Mouse (Mus musculus) intestine, embryonic 14.5 days (tissue): ENCODE results near the gene Rbm45. TPM values are rescaled to one million over a fixed set of nuclear protein-coding genes. Genes with fewer than 3 reads are reported as not detected.

Experiments
- ATAC-seq: fragments of 200-750 bp; cut with Nextera tagmentation; replicated peaks from 2 replicates; pipeline ENCODE4 v1.8.0; 2017; ENCODE audit warnings: low read depth, moderate number of reproducible peaks, moderate TSS enrichment, moderate library complexity; ENCODE audit not compliant: low FRiP score, low TSS enrichment
- DNase-seq: peaks from one replicate; pipeline ENCODE4 v3.0.0-alpha.2; 2018; ENCODE audit warnings: low spot score
- H3K27ac ChIP-seq: fragments of 300-500 bp; sonication (generic); 2 replicates; pipeline ENCODE4 v1.5.1; 2014; ENCODE audit warnings: low read depth, mild to moderate bottlenecking, control low read depth
- H3K27me3 ChIP-seq: fragments of 300-500 bp; sonication (generic); replicated peaks from 2 replicates; pipeline ENCODE4 v1.6.1; 2014; ENCODE audit warnings: low read length, control low read depth; ENCODE audit not compliant: control insufficient read depth, insufficient read depth
- H3K36me3 ChIP-seq: fragments of 300-500 bp; sonication (generic); 2 replicates; pipeline ENCODE4 v1.6.1; 2014; ENCODE audit warnings: low read length, control low read depth; ENCODE audit not compliant: control insufficient read depth, insufficient read depth
- H3K4me1 ChIP-seq: fragments of 300-500 bp; sonication (generic); replicated peaks from 2 replicates; pipeline ENCODE4 v1.6.1; 2014; ENCODE audit warnings: low read length, control low read depth, mixed read lengths; ENCODE audit not compliant: control insufficient read depth, insufficient read depth
- H3K4me2 ChIP-seq: fragments of 300-500 bp; sonication (generic); 2 replicates; pipeline ENCODE4 v1.6.1; 2014; ENCODE audit warnings: low read length
- H3K4me3 ChIP-seq: fragments of 300-500 bp; sonication (generic); 2 replicates; pipeline ENCODE4 v1.5.1; 2014; ENCODE audit warnings: low read depth, low read length, control low read depth, mixed read lengths
- H3K9ac ChIP-seq: fragments of 300-500 bp; sonication (generic); 2 replicates; pipeline ENCODE4 v1.6.1; 2014; ENCODE audit warnings: mild to moderate bottlenecking, low read length
- H3K9me3 ChIP-seq: fragments of 300-500 bp; sonication (generic); 2 replicates; pipeline ENCODE4 v1.6.1; 2016; ENCODE audit warnings: low read length, control low read depth; ENCODE audit not compliant: control insufficient read depth
- WGBS: fragments of 180-500 bp; shearing (Covaris S2); extraction: QIAGEN DNeasy Blood & Tissue Kit; methylation state at CpG from one replicate; pipeline ENCODE4 v1.1.7; 2014; 5-methylcytosine and 5-hydroxymethylcytosine counted together
- polyA plus RNA-seq: library from polyadenylated mRNA; unstranded; fragments of >200 nt; fragmentation: Nextera tagmentation; extraction: Ambion mirVana; gene quantifications from 2 replicates; pipeline ENCODE4 v1.2.1, GENCODE M21; 2014

The Rbm45 gene
- polyA plus RNA-seq, 1 experiment from 2014 or later, result 17.1 TPM

DNA sequence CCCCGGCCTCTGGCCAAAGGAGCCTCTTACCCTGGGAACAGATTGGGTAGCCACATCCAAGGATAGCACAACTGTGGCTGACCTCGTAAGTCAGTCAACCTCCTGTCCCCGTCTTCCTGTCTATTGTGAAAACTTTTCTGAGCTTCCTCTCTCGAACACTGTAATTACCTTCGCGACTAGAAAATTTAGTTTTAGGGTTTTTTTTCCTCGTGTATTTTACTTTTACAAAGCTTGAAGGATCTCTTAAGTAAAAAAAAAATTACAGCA is 805 bp downstream of the Rbm45 start:
- Histone ChIP-seq H3K4me2 (peak overlapping the region; percentile 80), H3K9ac (peak overlapping the region; percentile 79), H3K36me3 (peaks cover 35% of the 10 kb centered on the region), H3K4me1 (peaks cover 4% of the 10 kb centered on the region; the same call in 1 of the 2 replicates), H3K27ac (no peak overlapping the region), H3K9me3 (no peaks in the 10 kb centered on the region), H3K27me3 (no peaks in the 10 kb centered on the region), H3K4me3 (peak overlapping the region; percentile 96)
- ATAC-seq (no peak), DNase-seq (no peak)
- 4% methylated on average over 7 of the region's 7 CpGs for WGBS

DNA sequence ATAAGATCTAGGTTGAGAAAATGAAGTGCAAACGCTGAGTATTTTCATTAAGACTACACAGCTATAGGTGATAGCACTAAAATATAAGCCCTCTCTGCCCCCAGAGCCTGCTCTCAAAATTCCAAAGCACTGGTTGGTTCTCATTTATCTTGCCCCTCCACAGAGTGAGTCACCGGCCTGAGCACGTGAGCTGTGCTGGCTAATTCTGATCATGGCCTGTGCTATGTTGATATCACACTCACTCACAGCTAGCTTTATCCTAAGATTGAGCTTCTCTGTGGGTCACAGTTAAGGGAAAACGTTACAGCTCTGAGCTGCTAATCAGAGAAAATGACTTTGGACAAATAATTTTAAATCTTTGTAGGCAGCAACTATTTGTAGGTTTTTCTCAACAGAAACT is 2.5 kb downstream of the Rbm45 start:
- peaks cover 4% of the 10 kb centered on the region; the same call in 1 of the 2 replicates for H3K4me1 ChIP-seq
- WGBS, result 82% methylated on average over 4 of the region's 4 CpGs

DNA sequence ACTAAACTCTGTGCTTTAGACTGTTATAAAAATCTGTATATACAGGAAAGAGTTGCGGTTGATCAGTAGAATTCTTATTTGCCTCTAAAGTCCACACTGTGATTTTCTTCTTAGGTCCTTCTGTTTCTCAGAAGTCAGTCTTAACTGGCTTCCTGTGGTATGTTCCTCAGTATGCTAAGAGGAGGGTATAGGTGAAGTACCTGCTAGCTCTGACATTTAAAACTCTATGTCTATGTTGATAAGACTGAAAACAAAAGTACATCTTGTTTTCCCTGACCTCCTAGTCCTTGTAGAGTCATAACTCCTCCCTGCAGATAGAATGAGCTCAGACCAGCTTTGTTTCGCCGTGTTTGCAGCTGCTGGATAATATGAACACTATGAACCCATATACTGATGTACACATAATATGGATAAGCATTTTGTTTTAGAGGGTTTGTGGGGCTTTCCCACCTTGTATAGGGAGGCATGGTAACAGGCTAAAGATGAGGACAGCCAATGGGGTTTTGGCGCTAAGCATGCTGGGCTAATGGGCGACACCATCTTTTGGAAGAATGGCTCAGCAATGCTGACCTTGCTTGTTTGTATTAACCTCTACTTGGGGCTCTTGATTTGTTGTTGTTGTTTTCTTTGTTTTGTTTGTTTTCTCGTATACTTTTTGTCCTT is 4.9 kb downstream of the Rbm45 start:
- no peak overlapping the region for H3K4me3 ChIP-seq
- H3K27ac ChIP-seq, result no peak overlapping the region
- no peak overlapping the region for H3K4me2 ChIP-seq
- peaks cover 4% of the 10 kb centered on the region; the same call in 1 of the 2 replicates for H3K4me1 ChIP-seq
- WGBS, result 93% methylated on average over 6 of the region's 6 CpGs
- no peaks in the 10 kb centered on the region for H3K27me3 ChIP-seq
- H3K9me3 ChIP-seq, result no peaks in the 10 kb centered on the region
- DNase-seq (no peak), ATAC-seq (no peak)
- peaks cover 68% of the 10 kb centered on the region for H3K36me3 ChIP-seq
- no peak overlapping the region for H3K9ac ChIP-seq

More for the DNA sequence above, 2.5 kb downstream of the Rbm45 start:
- Histone ChIP-seq H3K27ac (no peak overlapping the region), H3K4me2 (no peak overlapping the region), H3K36me3 (peaks cover 44% of the 10 kb centered on the region), H3K9ac (no peak overlapping the region), H3K4me3 (no peak overlapping the region), H3K9me3 (no peaks in the 10 kb centered on the region), H3K27me3 (no peaks in the 10 kb centered on the region)
- DNase-seq (no peak), ATAC-seq (no peak)

DNA sequence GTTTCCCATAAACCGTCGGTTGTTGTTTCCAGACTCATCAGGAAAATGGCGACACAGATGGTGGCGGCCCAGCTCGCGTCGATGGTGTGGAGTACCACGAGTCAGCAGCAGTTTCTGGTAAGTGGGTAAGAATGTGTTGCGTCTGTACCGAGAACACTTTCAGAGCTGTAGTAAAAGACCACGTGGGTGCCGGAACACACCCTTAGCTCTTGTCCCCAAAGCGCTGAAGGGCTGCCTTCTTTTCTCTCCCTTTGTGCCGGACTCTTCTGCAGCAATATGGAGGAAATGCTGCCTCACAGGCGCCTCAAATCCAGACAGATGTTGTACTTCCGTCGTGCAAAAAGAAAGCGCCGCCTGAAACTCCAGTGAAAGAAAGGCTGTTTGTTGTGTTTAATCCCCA is 8.9 kb downstream of the Rbm45 start:
- Histone ChIP-seq H3K36me3 (peaks cover 82% of the 10 kb centered on the region), H3K4me3 (no peak overlapping the region), H3K4me1 (no peaks in the 10 kb centered on the region), H3K9ac (no peak overlapping the region), H3K27me3 (no peaks in the 10 kb centered on the region), H3K27ac (no peak overlapping the region), H3K9me3 (no peaks in the 10 kb centered on the region), H3K4me2 (no peak overlapping the region)
- ATAC-seq (no peak), DNase-seq (no peak)
- 95% methylated on average over 19 of the region's 19 CpGs for WGBS

DNA sequence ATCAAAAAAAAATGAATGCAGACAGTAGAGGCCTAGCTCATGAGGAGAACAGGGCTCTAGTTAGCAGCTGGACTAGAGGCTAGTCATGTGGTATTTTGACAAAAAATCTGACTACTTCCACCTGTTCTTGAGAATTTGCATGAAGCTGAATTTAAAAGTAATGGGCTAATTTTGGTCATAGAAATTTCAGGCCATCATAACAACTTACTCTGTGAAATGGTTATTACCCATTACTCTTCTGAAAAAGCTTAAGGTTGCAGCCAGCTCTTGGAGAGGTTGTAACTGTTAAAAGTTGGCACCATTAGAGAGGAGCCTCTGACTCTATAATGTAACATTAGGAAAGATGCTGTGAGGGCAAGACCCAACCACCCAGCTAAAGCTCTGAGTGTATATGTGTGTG is 16.7 kb downstream of the Rbm45 start:
- Histone ChIP-seq H3K9me3 (no peaks in the 10 kb centered on the region), H3K27ac (no peak overlapping the region), H3K27me3 (no peaks in the 10 kb centered on the region), H3K36me3 (peaks cover 31% of the 10 kb centered on the region), H3K9ac (no peak overlapping the region), H3K4me3 (no peak overlapping the region), H3K4me1 (no peaks in the 10 kb centered on the region), H3K4me2 (no peak overlapping the region)
- ATAC-seq, result no peak
- no peak for DNase-seq

DNA sequence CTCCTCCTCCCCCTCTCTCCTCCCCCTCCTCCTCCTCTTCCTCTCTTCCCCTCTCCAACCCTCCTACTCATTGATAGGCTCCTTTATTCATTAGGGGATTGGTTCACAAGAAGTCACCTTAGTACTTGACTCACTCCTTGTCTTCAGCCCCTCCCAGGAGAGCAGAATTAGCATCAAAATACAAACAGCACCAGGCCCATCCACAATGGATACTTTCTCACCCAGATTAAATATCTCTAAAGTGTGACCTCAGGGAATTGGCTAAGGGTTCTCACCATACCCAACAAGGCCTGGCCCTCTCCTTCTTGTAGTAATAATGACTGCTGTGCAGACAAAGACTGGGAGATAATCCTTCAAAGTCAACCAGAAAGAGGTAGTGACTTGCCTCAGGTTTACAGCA is 30.4 kb downstream of the Rbm45 start:
- H3K4me2 ChIP-seq, result no peak overlapping the region
- DNase-seq (no peak), ATAC-seq (no peak)
- peaks cover 7% of the 10 kb centered on the region; the same call in 1 of the 2 replicates for H3K27me3 ChIP-seq
- H3K4me3 ChIP-seq, result no peak overlapping the region
- no peaks in the 10 kb centered on the region for H3K4me1 ChIP-seq
- H3K36me3 ChIP-seq, result no peaks in the 10 kb centered on the region
- H3K9me3 ChIP-seq, result no peaks in the 10 kb centered on the region
- no peak overlapping the region for H3K9ac ChIP-seq
- H3K27ac ChIP-seq, result no peak overlapping the region

DNA sequence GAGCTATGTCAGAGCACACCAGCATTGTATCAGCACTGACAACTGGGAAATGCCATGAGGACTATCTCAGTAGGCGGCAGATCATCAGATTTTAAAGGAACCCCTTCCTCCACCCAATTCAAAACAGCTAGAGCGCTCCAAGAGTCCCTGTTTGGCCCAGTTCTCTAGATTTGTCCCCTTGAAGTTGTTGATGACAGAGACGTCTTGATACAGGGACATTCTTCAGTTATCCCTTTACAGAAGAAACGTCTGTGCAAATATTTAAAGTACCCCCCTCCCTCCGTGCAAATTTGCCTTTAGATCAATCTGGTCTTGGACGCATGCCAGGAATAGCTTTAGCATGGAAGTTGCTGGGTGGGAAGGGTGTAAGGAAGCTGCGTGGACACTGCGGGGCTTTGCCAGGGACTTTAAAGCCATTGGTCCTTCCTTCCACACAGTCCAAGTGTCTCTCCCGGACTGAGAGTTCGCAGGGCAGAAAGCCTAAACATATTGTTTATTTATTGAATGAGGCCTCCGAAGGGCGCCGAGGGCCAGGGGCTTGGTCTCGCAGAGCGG is 35.9 kb downstream of the Rbm45 start:
- Histone ChIP-seq H3K27ac (peak overlapping the region; percentile 82), H3K4me2 (peak overlapping the region; percentile 86), H3K27me3 (peaks cover 7% of the 10 kb centered on the region; the same call in 1 of the 2 replicates), H3K9me3 (no peaks in the 10 kb centered on the region), H3K4me1 (0 out of 2 replicates have a peak, but pooled peaks cover 4% of the 10 kb centered on the region), H3K4me3 (peak overlapping the region; percentile 75), H3K36me3 (no peaks in the 10 kb centered on the region), H3K9ac (peak overlapping the region; percentile 69)
- ATAC-seq (peak; percentile 48), DNase-seq (no peak)
- WGBS, result 2% methylated on average over 15 of the region's 15 CpGs

DNA sequence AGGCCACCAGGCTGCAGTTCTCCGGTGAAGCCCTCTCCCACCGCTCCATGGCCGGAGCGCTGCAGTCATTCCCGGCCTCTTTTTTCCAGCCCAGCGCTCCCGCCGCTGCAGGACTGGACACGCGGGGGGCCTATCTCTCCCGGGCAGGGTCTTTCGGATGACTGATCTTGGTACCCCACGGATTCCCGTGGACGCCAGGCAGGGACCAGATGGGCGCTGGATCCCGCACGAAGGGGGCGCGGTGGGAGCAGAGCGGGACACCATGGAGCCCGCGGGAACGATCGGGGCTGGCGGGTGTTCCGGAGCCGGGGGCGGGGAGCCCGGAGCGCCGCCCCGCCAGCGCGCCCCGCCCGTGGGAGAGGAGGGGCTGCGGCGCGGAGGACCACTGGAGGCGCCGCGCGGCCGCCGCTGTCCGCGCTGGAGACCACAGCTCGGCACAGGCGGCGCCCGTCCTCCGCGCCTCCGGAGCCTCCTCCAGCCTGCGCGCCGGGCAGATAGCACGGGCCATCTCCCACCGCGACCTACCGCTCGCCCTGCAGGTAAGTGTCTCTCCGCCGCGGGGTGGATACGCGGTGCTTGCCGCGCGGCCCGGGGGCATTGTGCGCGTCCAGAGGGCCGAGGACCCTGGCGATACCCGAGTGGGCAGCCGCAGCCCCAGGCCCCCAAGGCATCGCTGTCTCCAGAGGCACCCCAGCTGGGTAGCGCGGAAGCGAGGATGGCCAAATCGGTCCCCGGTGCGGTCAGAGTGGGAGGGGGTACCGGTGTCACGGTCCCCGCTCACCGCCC is 36.6 kb downstream of the Rbm45 start, which contains the start of gene Osbpl6:
TSS of gene Osbpl6 (plus strand) at position 358 of the 786 bp plus-strand sequence.
- ATAC-seq, result peak; percentile 93
- H3K27ac ChIP-seq, result peak within 1 kb of the TSS; percentile 82
- peak within 1 kb of the TSS; percentile 69 for H3K9ac ChIP-seq
- no peaks in the 10 kb centered on the region for H3K9me3 ChIP-seq
- H3K4me1 ChIP-seq, result 0 out of 2 replicates have a peak, but pooled peaks cover 4% of the 10 kb centered on the region
- H3K4me2 ChIP-seq, result peak within 1 kb of the TSS; percentile 86
- peak within 1 kb of the TSS; percentile 75 for H3K4me3 ChIP-seq
- 0% methylated on average over 74 of the region's 89 CpGs for WGBS
- peak; percentile 88 for DNase-seq
- peaks cover 7% of the 10 kb centered on the region; the same call in 1 of the 2 replicates for H3K27me3 ChIP-seq
- H3K36me3 ChIP-seq, result no peaks in the 10 kb centered on the region
